Mouse (Mus musculus): ENCODE results near the gene Tcf21. TPM values are rescaled to one million over a fixed set of nuclear protein-coding genes. Genes with fewer than 3 reads are reported as not detected.

Tcf21 gene
- polyA plus RNA-seq (2014; fragmentation: Illumina TruSeq; extraction: RNeasy Lipid Tissue Mini Kit (QIAGEN cat#74804); ENCODE audit: low read depth, low replicate concordance) = 1.9 TPM

DNA sequence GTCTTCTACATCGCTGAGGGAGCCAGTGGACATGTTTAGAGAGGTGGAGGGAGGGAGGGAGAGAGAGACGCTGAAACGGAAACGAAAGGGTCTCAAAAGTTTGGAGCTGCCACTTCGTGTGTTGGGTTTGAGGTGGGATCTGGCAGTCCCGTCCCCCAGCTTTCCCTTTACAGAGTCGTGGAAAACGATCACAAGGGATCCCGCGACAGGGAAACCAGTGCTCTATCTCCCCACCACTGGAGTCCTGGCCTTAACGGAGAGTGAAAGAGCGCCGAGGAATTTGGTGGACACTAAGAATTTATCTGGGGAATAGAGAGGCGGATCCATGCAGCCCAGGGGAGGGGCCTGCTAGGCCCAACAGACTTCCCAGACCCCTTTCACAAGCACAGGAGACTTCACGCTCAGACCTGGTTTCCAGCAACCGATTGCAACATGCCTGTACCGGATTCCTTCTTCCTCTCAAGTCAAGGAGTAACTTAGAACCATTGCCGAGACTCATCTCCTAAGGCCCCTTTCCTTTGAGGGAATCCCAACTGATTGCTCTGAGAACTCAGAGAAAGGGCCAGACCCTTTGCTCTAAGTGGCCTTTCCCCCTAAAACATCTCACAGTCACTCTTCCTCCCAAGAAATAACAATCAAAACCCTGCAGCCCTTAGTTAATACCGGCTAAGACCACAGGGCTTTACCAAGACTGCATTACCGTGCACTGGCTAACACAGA, at the start of gene Tcf21:
Tcf21 (minus strand) TSS at position 304 of the 720 bp plus-strand sequence.

Other genes with a start within 250 kb of the Tcf21 start
- gene Slc2a12, start 175.2 kb downstream of the Tcf21 start, polyA plus RNA-seq (2014; fragmentation: Illumina TruSeq; extraction: RNeasy Lipid Tissue Mini Kit (QIAGEN cat#74804); ENCODE audit: low read depth, low replicate concordance) = 0.26 TPM
- gene Tbpl1, start 88.2 kb downstream of the Tcf21 start, polyA plus RNA-seq (2014; fragmentation: Illumina TruSeq; extraction: RNeasy Lipid Tissue Mini Kit (QIAGEN cat#74804); ENCODE audit: low read depth, low replicate concordance) = 18.9 TPM